Mouse (Mus musculus): Measurements from ENCODE around the gene Igf1r.

GRCm38 (mm10) chr7:68001269-68001668 is 48.6 kb downstream of the Igf1r start:
- TF ChIP-seq CTCF (IDR thresholded peaks at IDR 0.05; ENCODE audit: extremely low read depth, insufficient read length, insufficient replicate concordance, low read depth, low read length) = no peak
- no peak for TF ChIP-seq POLR2A (IDR thresholded peaks at IDR 0.05; ENCODE audit: low read depth, low read length)

Data from small intestine, adult 2 months (tissue).